Mouse (Mus musculus) NIH3T3 (cell line): ENCODE measurements around the gene Rpl35a.
A peak's percentile ranks its signal among the peaks of the same experiment; 100 is the strongest.
"Not testable (repeated sequence)": the region's sequence is repeated elsewhere in the genome, so short reads cannot be mapped to it uniquely, and the experiment has no call there.

Experiments used
- DNase-seq: peaks from one replicate; pipeline ENCODE4 v3.0.0-alpha.2; 2012; ENCODE audit warnings: low read depth

Rpl35a gene

GRCm38 (mm10) chr16:33056095-33056785 lies at the start of gene Rpl35a, which contains the start of gene Iqcg:
Rpl35a (plus strand) TSS chr16:33056453.
Iqcg (minus strand) TSS chr16:33056218.
- peak; percentile 91 for DNase-seq

GRCm38 (mm10) chr16:33006888-33007287 lies 49.4 kb upstream of the Rpl35a start:
- DNase-seq = no peak

- no peak for DNase-seq
These were observed 48.8 kb upstream of the Rpl35a start for GRCm38 (mm10) chr16:33007436-33007835.

GRCm38 (mm10) chr16:33010166-33010565 lies 46.1 kb upstream of the Rpl35a start:
- no peak for DNase-seq

- DNase-seq = no peak
These were observed 42.5 kb upstream of the Rpl35a start for GRCm38 (mm10) chr16:33013801-33014200.

GRCm38 (mm10) chr16:33014921-33015320 lies 41.3 kb upstream of the Rpl35a start:
- DNase-seq = no peak

- DNase-seq = no peak
These were observed 40.8 kb upstream of the Rpl35a start for GRCm38 (mm10) chr16:33015396-33015907.

- DNase-seq = no peak
These were observed 40.3 kb upstream of the Rpl35a start for GRCm38 (mm10) chr16:33015986-33016385.

- peak; percentile 12 for DNase-seq
These were observed 38.4 kb upstream of the Rpl35a start for GRCm38 (mm10) chr16:33017677-33018349.

- peak; percentile 57 for DNase-seq
These were observed 37.0 kb upstream of the Rpl35a start for GRCm38 (mm10) chr16:33019117-33019770.

- no peak for DNase-seq
These were observed 34.9 kb upstream of the Rpl35a start for GRCm38 (mm10) chr16:33021381-33021780.

- peak; percentile 87 for DNase-seq
These were observed 32.5 kb upstream of the Rpl35a start for GRCm38 (mm10) chr16:33023750-33024149.

- peak; percentile 17 for DNase-seq
These were observed 31.7 kb upstream of the Rpl35a start for GRCm38 (mm10) chr16:33024456-33025104.

GRCm38 (mm10) chr16:33026357-33026756 lies 29.9 kb upstream of the Rpl35a start:
- DNase-seq = no peak

- DNase-seq = no peak
These were observed 20.2 kb upstream of the Rpl35a start for GRCm38 (mm10) chr16:33036006-33036405.

GRCm38 (mm10) chr16:33042682-33043081 lies 13.6 kb upstream of the Rpl35a start:
- DNase-seq = no peak

- no peak for DNase-seq
These were observed 13.0 kb upstream of the Rpl35a start for GRCm38 (mm10) chr16:33043268-33043667.

GRCm38 (mm10) chr16:33048004-33048403 lies 8.2 kb upstream of the Rpl35a start:
- no peak for DNase-seq

GRCm38 (mm10) chr16:33048686-33049085 lies 7.6 kb upstream of the Rpl35a start:
- no peak for DNase-seq

- no peak for DNase-seq
These were observed 6.4 kb upstream of the Rpl35a start for GRCm38 (mm10) chr16:33049809-33050208.

GRCm38 (mm10) chr16:33053141-33053540 lies 3.1 kb upstream of the Rpl35a start:
- DNase-seq = no peak

GRCm38 (mm10) chr16:33054927-33055326 lies 1.3 kb upstream of the Rpl35a start:
- not testable (repeated sequence) for DNase-seq
